9 mouse cellular contexts compared by ENCODE assay signal in genomic region chr1:180257446-180257845, GRCm38 (mm10).
"Had no signal": no experiment of that assay in that cellular context is flagged by ENCODE, and none has a peak within 500 bp of the region (broad histone marks: within the 10 kb centered on the region; RNA-seq: fewer than 3 reads in every experiment).

No protein-coding gene starts in this region.

- H3K36me3 ChIP-seq: limb, embryonic 13.5 days; lung, embryonic 15.5 days; neural tube, embryonic 12.5 days had no signal

- DNase-seq: kidney, adult 18-20 months; kidney, postnatal 10 days; left cerebral cortex, postnatal 4 days; lung, postnatal 14 days; thymus, adult 18-20 months; thymus, postnatal 14 days had no signal

- H3K9me3 ChIP-seq: limb, embryonic 13.5 days; lung, embryonic 15.5 days; neural tube, embryonic 12.5 days had no signal

- H3K27me3 ChIP-seq: lung, embryonic 15.5 days had no signal

- H3K27ac ChIP-seq: limb, embryonic 13.5 days; lung, embryonic 15.5 days; neural tube, embryonic 12.5 days had no signal
